Mouse (Mus musculus): ENCODE data around the gene Ypel4.

DNA sequence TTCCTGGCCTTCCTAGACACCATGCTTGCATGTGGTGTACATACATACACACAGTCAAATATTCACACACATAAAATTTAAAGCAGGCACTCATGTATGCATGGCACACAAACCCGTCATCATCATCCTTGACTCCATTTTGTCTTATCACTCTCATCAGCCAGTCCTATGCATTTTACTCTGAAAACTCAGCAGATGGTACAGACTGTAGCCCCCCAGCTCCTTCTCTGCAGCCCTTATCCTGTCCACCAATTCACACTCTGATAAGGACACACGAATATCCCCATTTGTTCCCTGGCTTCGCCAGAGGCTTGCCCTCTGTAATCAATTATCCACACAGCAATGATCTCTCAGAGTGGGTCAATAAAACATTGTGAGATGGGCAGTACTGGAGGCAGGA lies 12.7 kb upstream of the Ypel4 start:
- TF ChIP-seq CTCF (IDR thresholded peaks at IDR 0.05; ENCODE audit: control insufficient read depth, insufficient read depth, insufficient replicate concordance, low read depth, low read length) (no peak), POLR2A (IDR thresholded peaks at IDR 0.05; ENCODE audit: control insufficient read depth, low read depth, low read length) (no peak)

All from testis, adult 2 months (tissue).